Mouse (Mus musculus) kidney, adult 11 months (tissue): Measurements from ENCODE around the gene Pitpnm3.

ENCODE experiments used
- DNase-seq: peaks from one replicate; pipeline ENCODE4 v3.0.0; 2022

Gene Pitpnm3

GRCm38 (mm10) chr11:72049171-72049759, 86.3 kb downstream of the Pitpnm3 start:
- no peak for DNase-seq

DNA sequence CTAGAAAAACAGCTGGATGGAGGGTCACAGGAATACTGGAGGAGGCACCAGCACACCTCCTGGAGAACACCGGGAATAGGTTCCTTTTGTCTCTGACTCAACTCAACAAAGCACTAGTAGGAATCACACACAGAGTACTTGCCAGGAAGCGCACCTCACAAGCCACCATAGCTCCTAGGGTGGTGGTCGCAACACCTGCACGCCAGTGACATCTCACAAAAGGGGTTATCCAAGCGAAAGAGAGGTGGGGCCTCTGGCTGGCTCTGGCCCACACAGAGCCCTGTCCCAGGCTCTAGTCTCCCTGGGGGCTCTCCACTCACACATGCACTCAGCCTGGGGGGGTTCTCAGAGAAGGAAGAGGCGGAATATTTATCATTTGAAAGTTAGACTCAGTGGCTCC, 86.8 kb downstream of the Pitpnm3 start:
- DNase-seq, result no peak

GRCm38 (mm10) chr11:72044231-72044630, 91.3 kb downstream of the Pitpnm3 start:
- DNase-seq, result no peak

GRCm38 (mm10) chr11:72042631-72043030, 92.9 kb downstream of the Pitpnm3 start:
- DNase-seq, result no peak

DNA sequence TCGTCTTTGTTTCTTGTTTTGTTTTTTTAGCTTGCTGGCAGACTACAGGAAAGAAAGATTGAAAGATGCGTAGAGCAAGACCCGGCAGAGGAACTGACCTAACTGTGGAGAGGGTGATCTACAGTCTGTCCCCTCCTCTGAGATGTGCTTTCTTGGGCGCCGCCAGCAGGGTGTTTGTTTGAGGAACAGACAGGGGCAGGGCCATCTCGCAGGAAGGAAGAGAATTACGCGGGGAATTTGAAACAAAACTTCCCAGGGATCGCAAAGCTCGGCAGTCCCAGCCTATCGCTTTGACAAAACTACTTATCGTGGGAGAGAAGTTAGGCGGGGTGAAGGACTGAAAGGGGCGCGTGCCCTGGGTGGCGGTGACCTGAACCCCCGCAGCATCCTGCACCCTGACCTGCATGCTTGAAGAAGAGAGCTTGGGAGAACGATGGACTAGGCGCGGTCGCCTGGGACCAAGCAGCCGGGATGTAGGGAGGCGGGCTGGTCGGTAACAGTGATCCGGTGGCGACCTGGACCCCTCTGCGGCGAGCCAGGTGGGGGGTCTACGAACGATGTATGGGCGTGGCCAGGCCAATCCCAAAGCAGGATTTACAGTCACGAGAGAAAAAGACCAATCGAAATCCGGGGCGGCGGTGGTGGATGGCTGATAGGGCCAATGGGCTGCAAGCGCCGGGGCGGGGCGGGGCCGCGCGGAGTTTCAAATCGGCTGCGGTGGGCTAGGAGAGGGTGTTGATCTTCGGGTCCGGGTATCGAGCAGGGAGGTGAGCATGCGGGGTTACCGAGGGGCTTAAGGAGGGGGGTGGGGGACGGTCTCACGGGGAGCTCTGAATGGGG, 93.6 kb downstream of the Pitpnm3 start, which contains the start of gene Pimreg:
Pimreg (plus strand) TSS at position 265 of the 840 bp plus-strand sequence.
- DNase-seq, result peak; percentile 71

DNA sequence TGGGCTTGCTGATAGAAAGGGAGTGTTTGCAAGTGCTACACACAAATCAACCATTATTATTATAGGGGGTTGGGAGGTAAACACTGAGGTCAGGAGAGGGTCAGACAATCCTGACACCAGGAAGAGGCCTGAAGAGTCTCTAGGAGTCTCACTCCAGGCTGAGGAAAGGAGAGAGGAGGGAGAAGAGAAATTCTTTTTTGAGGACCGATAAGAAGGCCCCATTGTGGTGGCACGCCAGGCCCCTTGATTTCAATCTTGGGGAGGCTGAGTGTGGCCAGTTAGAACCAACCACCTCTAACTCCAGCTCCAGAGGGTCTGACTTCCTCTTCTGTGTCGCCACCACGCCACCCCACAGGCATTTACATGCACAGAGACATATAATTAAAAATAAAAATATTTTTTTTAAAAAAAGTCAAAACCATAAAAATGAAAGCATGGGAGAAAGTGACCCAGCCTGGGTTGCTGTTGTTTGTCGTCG, 94.2 kb downstream of the Pitpnm3 start:
- DNase-seq, result no peak

DNA sequence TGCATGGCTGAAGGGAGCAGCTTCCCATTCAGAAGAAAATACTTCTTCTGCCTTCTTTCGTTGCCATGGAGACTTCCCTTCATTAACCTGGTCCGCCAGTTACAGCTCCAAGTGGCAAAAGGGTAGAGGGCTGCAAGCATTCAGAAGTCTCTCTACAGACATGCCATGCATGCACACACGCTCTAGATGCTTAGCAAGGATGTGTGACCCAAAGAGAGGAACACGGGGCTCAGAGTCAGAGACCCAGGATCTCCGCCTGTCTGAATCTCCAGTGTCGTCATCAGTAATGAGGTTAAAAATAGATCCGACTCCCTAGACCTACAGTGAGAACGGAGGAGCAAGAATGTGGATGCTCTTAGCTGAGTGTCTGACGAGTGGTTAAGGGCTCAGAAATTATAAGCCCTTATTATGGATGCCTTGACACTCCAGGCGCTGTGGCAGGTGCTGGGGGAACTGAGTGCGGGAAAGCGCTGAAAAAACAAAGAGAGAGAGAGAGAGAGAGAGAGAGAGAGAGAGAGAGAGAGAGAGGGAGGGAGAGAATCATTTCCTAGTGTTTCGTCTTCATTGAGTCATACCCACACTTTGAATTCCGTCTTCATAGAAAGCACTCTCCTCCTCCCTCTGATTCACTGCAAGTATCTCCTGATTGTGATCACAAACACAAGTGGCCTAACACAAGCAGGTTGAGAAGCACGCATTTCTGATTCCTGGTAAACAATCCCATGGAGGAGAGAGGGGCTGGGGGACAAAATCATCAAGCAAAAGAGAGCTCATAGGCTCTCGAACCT, 95.8 kb downstream of the Pitpnm3 start:
- DNase-seq, result no peak

GRCm38 (mm10) chr11:72037996-72038395, 97.6 kb downstream of the Pitpnm3 start:
- DNase-seq, result peak; percentile 25

DNA sequence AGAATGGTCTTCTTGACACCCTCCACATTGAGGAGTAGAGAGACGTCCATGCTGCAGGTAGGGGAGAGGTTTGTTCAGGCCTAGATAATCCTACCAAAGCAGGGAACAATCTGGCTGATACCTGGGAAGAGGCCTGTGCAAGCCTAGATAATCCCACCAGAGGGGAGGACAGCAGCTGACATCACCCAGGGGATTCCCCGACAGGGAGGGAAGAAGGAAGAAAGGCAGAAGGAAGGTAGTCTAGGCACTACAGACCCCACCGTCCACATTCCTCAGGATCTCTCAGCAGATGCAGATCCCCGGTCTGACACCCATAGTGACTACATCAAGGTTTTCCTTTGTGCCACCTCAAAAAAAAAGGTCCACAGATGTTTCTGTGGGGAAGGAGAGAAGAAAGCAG, 98.2 kb downstream of the Pitpnm3 start, which contains the start of gene Aipl1:
Aipl1 (minus strand) TSS at position 101 of the 400 bp plus-strand sequence.
- DNase-seq, result no peak

GRCm38 (mm10) chr11:72032589-72032988, 103.0 kb downstream of the Pitpnm3 start:
- no peak for DNase-seq

DNA sequence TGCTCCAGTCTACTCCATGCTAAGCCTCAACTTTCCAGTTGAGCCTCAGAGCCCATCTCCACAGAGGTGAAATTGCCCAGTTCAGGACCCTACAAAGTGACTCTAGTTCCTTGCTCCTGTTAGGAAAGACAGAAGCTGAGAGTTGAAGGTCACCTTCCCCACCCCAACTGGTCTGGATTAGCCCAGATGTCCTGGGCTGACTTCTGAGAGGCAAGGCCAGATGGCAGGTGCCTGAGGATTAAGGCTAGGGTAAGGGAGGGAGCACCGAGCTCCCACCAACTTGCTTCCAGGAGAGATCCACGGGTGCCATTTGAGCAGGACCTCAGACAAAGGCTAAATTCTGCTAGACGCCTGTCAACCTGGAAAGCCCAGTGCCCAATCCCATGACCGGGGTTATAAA, 103.5 kb downstream of the Pitpnm3 start:
- no peak for DNase-seq

DNA sequence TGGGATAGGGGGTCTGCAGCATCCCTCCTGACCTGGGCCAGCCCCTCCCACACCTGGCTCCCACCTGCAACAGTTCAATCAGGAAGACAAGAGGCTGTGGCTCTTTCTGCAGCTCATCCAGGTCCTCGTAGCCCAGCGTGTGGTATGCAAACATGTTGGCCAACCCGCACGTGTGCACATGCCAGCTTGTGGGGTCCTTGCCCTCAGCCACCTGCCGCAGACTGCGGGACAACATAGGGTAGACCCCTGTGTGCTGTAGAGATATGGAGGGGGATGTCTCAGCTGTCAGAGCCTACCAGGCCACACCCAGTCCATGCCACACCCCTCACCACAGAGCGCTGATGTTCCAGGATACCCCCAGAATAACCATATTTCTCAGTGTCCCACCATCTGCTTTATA, 104.2 kb downstream of the Pitpnm3 start:
- no peak for DNase-seq

DNA sequence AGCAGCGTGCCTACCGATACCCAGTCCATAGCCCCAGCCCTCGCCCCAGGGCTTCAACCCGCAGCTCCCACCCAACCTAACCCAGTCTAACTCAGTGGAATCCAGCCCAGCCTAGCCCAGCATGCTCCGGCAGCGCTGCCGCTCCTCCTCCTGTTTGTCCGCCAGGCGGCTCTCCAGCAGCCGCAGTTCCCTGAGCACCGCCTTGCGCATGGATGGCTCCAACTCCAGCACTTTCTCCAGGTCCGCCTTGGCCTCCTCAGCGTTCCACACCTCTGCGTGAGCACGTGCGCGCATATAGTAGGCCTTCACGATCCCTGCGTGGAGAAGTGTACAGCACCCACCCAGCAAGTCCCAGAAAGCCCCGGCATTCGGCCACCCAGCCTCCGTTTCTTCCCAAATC, 106.4 kb downstream of the Pitpnm3 start:
- no peak for DNase-seq

DNA sequence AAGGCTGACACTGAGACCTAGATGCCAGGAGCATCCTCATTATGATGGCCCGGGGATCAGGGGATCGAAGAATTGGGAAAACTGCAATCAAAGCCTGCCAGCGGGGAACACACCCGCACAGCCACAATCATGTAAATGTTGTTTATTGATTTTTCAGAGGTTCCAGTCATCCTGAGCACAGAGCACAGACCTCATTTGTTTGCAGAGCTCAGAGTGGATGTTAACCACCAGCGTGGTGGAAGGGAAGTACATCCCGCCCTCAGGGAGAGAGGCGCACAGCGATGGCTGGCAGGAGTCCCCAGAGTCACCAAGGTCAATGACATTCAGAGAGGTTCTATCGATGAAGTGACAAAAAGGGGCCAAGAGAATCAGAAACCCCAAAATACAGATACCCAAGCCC, 107.7 kb downstream of the Pitpnm3 start:
- no peak for DNase-seq

- DNase-seq, result no peak
Measured at GRCm38 (mm10) chr11:72026516-72026915, 109.1 kb downstream of the Pitpnm3 start.

GRCm38 (mm10) chr11:72025843-72026242, 109.7 kb downstream of the Pitpnm3 start:
- no peak for DNase-seq

GRCm38 (mm10) chr11:72024193-72024781, 111.3 kb downstream of the Pitpnm3 start:
- DNase-seq, result peak; percentile 59

GRCm38 (mm10) chr11:72023581-72023980, 112.0 kb downstream of the Pitpnm3 start:
- DNase-seq, result no peak

DNA sequence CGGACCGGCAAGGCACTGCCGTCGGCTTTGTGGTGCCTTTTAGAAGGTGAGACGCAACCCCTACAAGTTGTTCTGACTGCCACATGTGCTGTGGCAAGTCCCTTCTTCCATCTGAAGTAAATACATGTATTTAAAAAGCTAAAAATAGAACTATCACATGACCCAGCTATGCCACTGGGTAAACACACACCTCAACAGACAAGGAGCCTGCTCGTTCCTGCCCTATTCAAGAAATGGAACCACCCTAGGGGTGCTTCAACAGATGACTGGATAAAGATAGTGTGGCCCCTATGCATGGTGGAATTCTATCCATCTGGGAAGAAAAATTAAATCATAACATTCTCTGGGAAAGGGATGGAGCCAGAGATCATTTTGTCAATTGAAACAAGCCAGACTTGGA, 112.8 kb downstream of the Pitpnm3 start:
- DNase-seq, result no peak

DNA sequence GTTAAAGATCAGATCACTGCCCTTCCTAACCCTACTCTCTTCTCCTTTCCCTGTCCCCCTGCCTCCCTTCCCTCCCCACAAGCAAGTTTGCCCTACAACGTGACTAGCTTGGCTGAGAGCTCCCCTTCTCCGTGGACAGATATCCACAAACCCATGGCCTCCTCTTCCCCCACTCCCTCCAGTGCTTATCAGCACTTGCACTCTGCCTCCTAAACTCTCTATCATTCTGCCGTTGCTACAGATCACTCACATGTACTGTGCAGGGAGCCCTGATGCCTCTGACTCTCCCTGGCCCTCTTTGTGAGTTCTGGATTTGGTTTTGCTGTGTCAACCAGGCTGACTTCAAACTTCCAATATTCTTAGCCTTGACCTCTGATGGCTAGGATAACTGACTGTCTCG, 114.6 kb downstream of the Pitpnm3 start:
- no peak for DNase-seq

DNA sequence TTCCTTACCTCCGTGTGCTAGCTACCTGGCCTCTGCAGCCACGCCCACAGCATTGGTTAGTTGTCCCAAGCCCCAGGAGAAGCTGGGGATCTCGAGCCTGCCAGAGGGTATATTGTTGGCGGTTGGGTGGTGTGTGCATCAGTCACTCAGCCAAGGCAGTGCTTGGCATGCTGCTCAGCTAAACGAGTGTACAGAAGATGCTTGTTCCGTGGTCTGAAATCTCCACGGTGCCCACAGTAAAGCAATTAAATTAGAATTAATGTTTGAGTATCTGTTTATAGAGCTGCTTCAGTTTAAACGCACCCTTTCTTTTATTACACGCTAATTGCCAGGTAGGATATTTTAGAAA, 118.4 kb downstream of the Pitpnm3 start:
- DNase-seq, result no peak

GRCm38 (mm10) chr11:72016518-72017252, 118.9 kb downstream of the Pitpnm3 start:
- no peak for DNase-seq
